Mouse (Mus musculus) myocyte (in vitro differentiated cells): ENCODE results near the gene AL607142.1. TPM values are rescaled to one million over a fixed set of nuclear protein-coding genes. Genes with fewer than 3 reads are reported as not detected.
A peak's percentile ranks its signal among the peaks of the same experiment; 100 is the strongest.

ENCODE experiments used
- H3K27me3 ChIP-seq: one replicate; pipeline ENCODE4 v1.6.1; 2011; ENCODE audit not compliant: control insufficient read depth, insufficient read depth, insufficient read length
- H3K36me3 ChIP-seq: one replicate; pipeline ENCODE4 v1.6.1; 2011; ENCODE audit not compliant: control insufficient read depth, insufficient read depth
- H3K4me2 ChIP-seq: one replicate; pipeline ENCODE4 v1.6.1; 2011; ENCODE audit warnings: low read depth, control low read depth
- H3K4me3 ChIP-seq: one replicate; pipeline ENCODE4 v1.5.1; 2011; ENCODE audit warnings: mild to moderate bottlenecking, control low read depth, moderate library complexity
- H3K79me2 ChIP-seq: one replicate; pipeline ENCODE4 v1.6.1; 2011; ENCODE audit not compliant: control insufficient read depth, insufficient read depth
- H3ac ChIP-seq: one replicate; pipeline ENCODE4 v1.6.1; 2011; ENCODE audit not compliant: control insufficient read depth, insufficient read length
- CEBPB ChIP-seq: IDR thresholded peaks from 2 replicates; pipeline ENCODE4 v1.6.1; 2011; ENCODE audit warnings: mild to moderate bottlenecking, moderate library complexity; ENCODE audit not compliant: poor library complexity, insufficient read depth, severe bottlenecking
- E2F4 ChIP-seq: IDR thresholded peaks from one replicate; pipeline ENCODE4 v1.6.1; 2011; ENCODE audit warnings: mild to moderate bottlenecking, control low read depth, moderate library complexity; ENCODE audit not compliant: insufficient read depth
- MAX ChIP-seq: IDR thresholded peaks from one replicate; pipeline ENCODE4 v1.6.1; 2011; ENCODE audit warnings: low read depth, mild to moderate bottlenecking, control low read depth
- MYOD1 ChIP-seq, 3 experiments: IDR thresholded peaks; one replicate each; pipeline ENCODE4 v1.6.1; 2011; ENCODE audit warnings: control low read depth in 2 of 3, low read depth in 2 of 3, mild to moderate bottlenecking in 2 of 3, moderate library complexity in 1 of 3; ENCODE audit not compliant: insufficient read length in 2 of 3, control insufficient read depth in 1 of 3
- MYOG ChIP-seq, 3 experiments: IDR thresholded peaks; one replicate each; pipeline ENCODE4 v1.6.1; 2011; ENCODE audit warnings: control low read depth in 2 of 3, low read depth in 2 of 3, mild to moderate bottlenecking in 2 of 3; ENCODE audit not compliant: insufficient read length in 2 of 3, control insufficient read depth in 1 of 3, insufficient read depth in 1 of 3
- POLR2A ChIP-seq: IDR thresholded peaks from one replicate; pipeline ENCODE4 v1.6.1; 2011; ENCODE audit warnings: low read depth, mild to moderate bottlenecking, control low read depth, moderate library complexity; ENCODE audit not compliant: insufficient read length
- POLR2AphosphoS2 ChIP-seq: IDR thresholded peaks from one replicate; pipeline ENCODE4 v1.6.1; 2011; ENCODE audit warnings: low read depth, control low read depth; ENCODE audit not compliant: insufficient read length
- REST ChIP-seq: IDR thresholded peaks from one replicate; pipeline ENCODE4 v1.6.1; 2011; ENCODE audit warnings: mild to moderate bottlenecking, control low read depth, moderate library complexity; ENCODE audit not compliant: insufficient read depth, insufficient read length
- SRF ChIP-seq: IDR thresholded peaks from one replicate; pipeline ENCODE4 v1.6.1; 2011; ENCODE audit warnings: low read depth; ENCODE audit not compliant: control insufficient read depth, insufficient read length
- TCF12 ChIP-seq: IDR thresholded peaks from one replicate; pipeline ENCODE4 v1.6.1; 2011; ENCODE audit warnings: mild to moderate bottlenecking, control low read depth; ENCODE audit not compliant: poor library complexity, insufficient read depth, severe bottlenecking
- TCF3 ChIP-seq: IDR thresholded peaks from one replicate; pipeline ENCODE4 v1.6.1; 2011; ENCODE audit warnings: low read depth, control low read depth; ENCODE audit not compliant: insufficient read length
- USF1 ChIP-seq: IDR thresholded peaks from one replicate; pipeline ENCODE4 v1.6.1; 2011; ENCODE audit warnings: low read depth, mild to moderate bottlenecking, control low read depth, moderate library complexity
- polyA plus RNA-seq: library from polyadenylated mRNA; unstranded; fragments of >200 nt; fragmentation: generic; extraction: Trizol; gene quantifications from one replicate; pipeline ENCODE4 v1.2.1, GENCODE M21; 2012; ENCODE audit warnings: missing spikeins

The AL607142.1 gene
- polyA plus RNA-seq, 1 experiment, result not detected

DNA sequence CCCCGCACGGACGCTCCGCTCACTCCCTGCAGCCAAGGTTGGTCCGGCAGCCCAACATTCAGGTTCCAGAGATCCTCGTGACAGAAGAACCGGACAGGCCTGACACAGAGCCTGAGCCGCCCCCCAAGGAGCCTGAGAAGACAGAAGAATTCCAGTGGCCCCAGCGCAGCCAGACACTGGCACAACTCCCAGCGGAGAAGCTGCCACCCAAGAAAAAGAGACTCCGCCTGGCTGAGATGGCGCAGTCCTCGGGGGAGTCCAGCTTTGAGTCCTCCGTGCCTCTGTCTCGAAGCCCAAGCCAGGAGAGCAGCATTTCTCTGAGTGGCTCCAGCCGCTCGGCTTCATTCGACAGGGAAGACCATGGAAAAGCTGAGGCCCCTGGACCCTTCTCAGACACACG, 32.1 kb downstream of the AL607142.1 start:
- Histone ChIP-seq H3ac (no peak overlapping the region), H3K27me3 (no peaks in the 10 kb centered on the region), H3K4me3 (no peak overlapping the region), H3K4me2 (no peak overlapping the region), H3K79me2 (no peaks in the 10 kb centered on the region), H3K36me3 (no peaks in the 10 kb centered on the region)
- TF ChIP-seq MYOD1 (IDR thresholded peaks at IDR 0.05; ENCODE audit: control insufficient read depth in 1 of 3, insufficient read length in 2 of 3, low read depth in 2 of 3) (no peak), CEBPB (no peak), POLR2AphosphoS2 (no peak), USF1 (no peak), TCF12 (no peak), MYOG (IDR thresholded peaks at IDR 0.05; ENCODE audit: control insufficient read depth in 1 of 3, insufficient read depth in 1 of 3, insufficient read length in 2 of 3, low read depth in 2 of 3) (no peak), E2F4 (no peak), TCF3 (no peak), MAX (no peak), POLR2A (no peak)

DNA sequence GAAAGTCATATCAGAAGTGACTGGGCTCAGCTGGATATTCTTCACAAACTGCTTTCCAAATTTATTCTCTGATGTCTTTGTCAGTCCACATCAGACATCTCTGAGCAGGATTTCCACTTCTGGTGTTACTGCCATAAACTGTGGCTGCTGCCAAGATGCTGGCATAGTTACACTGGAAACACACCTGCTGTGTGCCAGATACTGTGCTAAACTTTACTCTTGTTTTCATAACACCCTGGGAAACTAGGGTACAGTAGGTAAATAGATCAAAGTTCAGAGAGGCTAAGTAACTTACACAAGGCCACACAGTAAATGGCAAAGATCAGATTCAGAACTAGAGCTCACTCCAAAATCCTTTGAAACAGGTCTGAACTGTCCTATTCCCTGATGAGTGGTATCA, 36.4 kb downstream of the AL607142.1 start:
- H3K79me2 ChIP-seq, result no peaks in the 10 kb centered on the region
- H3ac ChIP-seq, result no peak overlapping the region
- H3K4me3 ChIP-seq, result no peak overlapping the region
- no peaks in the 10 kb centered on the region for H3K36me3 ChIP-seq
- no peak for TF ChIP-seq POLR2A
- TF ChIP-seq E2F4, result no peak
- TF ChIP-seq USF1, result no peak
- no peak for TF ChIP-seq TCF3
- no peak for TF ChIP-seq POLR2AphosphoS2
- no peak for TF ChIP-seq MAX
- no peak for TF ChIP-seq MYOD1 (IDR thresholded peaks at IDR 0.05; ENCODE audit: control insufficient read depth in 1 of 3, insufficient read length in 2 of 3, low read depth in 2 of 3)
- TF ChIP-seq MYOG (IDR thresholded peaks at IDR 0.05; ENCODE audit: control insufficient read depth in 1 of 3, insufficient read depth in 1 of 3, insufficient read length in 2 of 3, low read depth in 2 of 3), result no peak
- TF ChIP-seq CEBPB, result no peak
- TF ChIP-seq REST, result no peak
- TF ChIP-seq SRF, result no peak
- TF ChIP-seq TCF12, result no peak
- no peak overlapping the region for H3K4me2 ChIP-seq
- no peaks in the 10 kb centered on the region for H3K27me3 ChIP-seq

DNA sequence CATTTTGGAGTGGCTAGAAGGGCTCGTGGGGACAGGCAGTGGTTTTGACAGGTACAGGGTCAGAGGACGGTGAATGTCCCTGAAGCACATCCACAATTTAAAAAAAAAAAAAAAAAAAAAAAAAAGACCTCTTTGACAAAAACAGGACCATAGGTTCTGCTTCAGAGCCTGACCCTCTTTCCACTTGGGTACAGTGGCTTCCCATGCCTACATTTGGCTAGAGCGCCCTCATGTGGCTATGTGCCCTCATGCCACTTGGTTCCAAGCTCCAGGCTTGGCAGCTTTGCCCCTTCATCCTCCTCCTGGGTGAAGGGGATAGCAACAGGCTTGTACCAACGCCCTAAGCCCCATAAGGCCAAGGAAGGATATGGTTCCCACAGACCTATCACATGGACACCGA, 39.8 kb downstream of the AL607142.1 start:
- H3K79me2 ChIP-seq, result no peaks in the 10 kb centered on the region
- H3K4me3 ChIP-seq, result no peak overlapping the region
- TF ChIP-seq E2F4, result no peak
- no peak for TF ChIP-seq TCF12
- TF ChIP-seq MYOG (IDR thresholded peaks at IDR 0.05; ENCODE audit: control insufficient read depth in 1 of 3, insufficient read depth in 1 of 3, insufficient read length in 2 of 3, low read depth in 2 of 3), result no peak
- no peak for TF ChIP-seq CEBPB
- TF ChIP-seq POLR2A, result no peak
- no peak for TF ChIP-seq REST
- TF ChIP-seq USF1, result no peak
- TF ChIP-seq MYOD1 (IDR thresholded peaks at IDR 0.05; ENCODE audit: control insufficient read depth in 1 of 3, insufficient read length in 2 of 3, low read depth in 2 of 3), result no peak
- no peak overlapping the region for H3K4me2 ChIP-seq
- no peaks in the 10 kb centered on the region for H3K36me3 ChIP-seq
- no peaks in the 10 kb centered on the region for H3K27me3 ChIP-seq
- no peak overlapping the region for H3ac ChIP-seq

DNA sequence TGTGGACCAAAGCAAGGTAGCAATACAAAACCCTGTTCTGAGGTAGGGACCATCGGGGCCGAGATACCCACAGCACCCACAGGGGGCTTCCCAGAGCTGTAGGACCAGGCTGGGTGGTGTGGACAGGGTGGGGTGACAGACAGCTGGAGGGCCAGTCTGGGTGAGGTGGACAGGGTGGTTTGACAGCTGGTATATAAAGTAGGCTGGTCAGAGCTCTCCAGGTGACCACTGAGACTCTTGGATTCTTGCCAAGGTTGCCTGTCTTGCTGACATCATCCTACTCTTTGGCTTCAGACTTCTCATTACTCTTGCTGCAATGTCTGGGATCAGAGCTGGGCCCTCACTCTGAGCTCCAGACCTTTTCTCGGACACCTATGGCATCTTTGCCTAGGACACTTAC, 41.6 kb downstream of the AL607142.1 start:
- TF ChIP-seq MYOD1 (IDR thresholded peaks at IDR 0.05; ENCODE audit: control insufficient read depth in 1 of 3, insufficient read length in 2 of 3, low read depth in 2 of 3) (peak in 1 of 3 experiments; percentile 15), CEBPB (no peak)
- H3K4me2 ChIP-seq, result no peak overlapping the region
- no peak overlapping the region for H3K4me3 ChIP-seq
- H3K79me2 ChIP-seq, result no peaks in the 10 kb centered on the region
- H3K36me3 ChIP-seq, result no peaks in the 10 kb centered on the region
- no peaks in the 10 kb centered on the region for H3K27me3 ChIP-seq
- no peak overlapping the region for H3ac ChIP-seq

DNA sequence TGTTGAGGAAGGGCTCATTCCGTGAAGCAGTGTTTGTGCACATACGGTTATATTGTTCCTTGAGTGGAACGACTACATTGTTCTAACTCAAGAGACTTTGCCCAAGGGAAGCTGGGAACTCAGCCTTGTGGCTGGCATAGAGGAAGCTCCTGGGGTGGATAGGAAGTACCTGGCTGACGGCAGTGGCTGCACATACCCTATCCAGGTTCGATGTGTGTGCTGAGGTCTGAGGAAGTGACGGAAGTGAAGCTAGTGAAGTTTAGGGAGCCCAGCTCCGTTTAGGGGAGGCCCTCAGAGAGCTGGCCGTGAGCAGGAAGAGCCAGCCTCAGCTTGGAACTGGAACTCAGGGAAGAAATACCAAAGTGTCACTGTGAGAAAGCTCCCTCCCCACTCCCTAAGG, 43.0 kb downstream of the AL607142.1 start:
- Histone ChIP-seq H3K79me2 (no peaks in the 10 kb centered on the region), H3ac (no peak overlapping the region), H3K27me3 (no peaks in the 10 kb centered on the region), H3K4me2 (no peak overlapping the region), H3K36me3 (no peaks in the 10 kb centered on the region), H3K4me3 (no peak overlapping the region)
- TF ChIP-seq USF1, result no peak
- no peak for TF ChIP-seq SRF
- no peak for TF ChIP-seq TCF12
- no peak for TF ChIP-seq E2F4
- no peak for TF ChIP-seq REST
- TF ChIP-seq TCF3, result no peak
- TF ChIP-seq POLR2AphosphoS2, result no peak
- TF ChIP-seq CEBPB, result no peak
- TF ChIP-seq MYOG (IDR thresholded peaks at IDR 0.05; ENCODE audit: control insufficient read depth in 1 of 3, insufficient read depth in 1 of 3, insufficient read length in 2 of 3, low read depth in 2 of 3), result no peak
- TF ChIP-seq MAX, result no peak
- no peak for TF ChIP-seq MYOD1 (IDR thresholded peaks at IDR 0.05; ENCODE audit: control insufficient read depth in 1 of 3, insufficient read length in 2 of 3, low read depth in 2 of 3)
- TF ChIP-seq POLR2A, result no peak
